Comparison of ENCODE assay signal across 13 mouse cellular contexts in the genomic region with DNA sequence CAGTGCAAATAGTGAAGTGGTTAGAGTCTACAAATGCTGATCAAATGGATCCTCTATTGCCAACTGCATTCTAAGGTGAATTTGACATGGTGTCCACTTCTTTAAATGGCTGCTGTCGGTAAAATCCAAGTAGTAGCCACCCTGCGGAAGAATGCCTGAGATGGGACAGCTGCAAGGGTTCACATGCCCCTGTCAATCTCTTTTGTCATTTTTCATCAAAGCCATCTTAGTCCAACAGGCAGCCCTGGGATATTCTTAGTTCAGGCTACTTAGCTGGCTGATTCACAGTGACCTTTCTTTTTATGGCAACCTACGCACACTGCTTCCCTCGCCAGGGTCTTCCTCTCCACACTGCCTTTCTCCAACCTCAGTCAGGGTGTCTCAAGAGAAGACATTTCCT.
"Had no signal": no experiment of that assay in that cellular context is flagged by ENCODE, and none has a peak within 500 bp of the region (broad histone marks: within the 10 kb centered on the region; RNA-seq: fewer than 3 reads in every experiment).

No protein-coding gene starts in this region.

- DNase-seq: kidney, adult 18-20 months; kidney, postnatal 10 days; kidney, postnatal 4 days; liver, embryonic 13.5 days; liver, postnatal 0 days; lung, postnatal 14 days; right cerebral cortex, postnatal 14 days; thymus, postnatal 36 days had no signal

- H3K27me3 ChIP-seq: liver, embryonic 13.5 days; lung, embryonic 15.5 days; midbrain, embryonic 15.5 days; neural tube, embryonic 13.5 days had no signal

- H3K36me3 ChIP-seq: liver, embryonic 13.5 days; lung, embryonic 15.5 days; midbrain, embryonic 15.5 days; neural tube, embryonic 13.5 days had no signal

- H3K9ac ChIP-seq: liver, embryonic 13.5 days; liver, postnatal 0 days; lung, embryonic 15.5 days; midbrain, embryonic 15.5 days; neural tube, embryonic 13.5 days had no signal

- H3K4me3 ChIP-seq: layer of hippocampus, adult 2 months; liver, embryonic 13.5 days; lung, embryonic 15.5 days; midbrain, embryonic 15.5 days; neural tube, embryonic 13.5 days had no signal

- ATAC-seq: liver, postnatal 0 days; midbrain, embryonic 15.5 days had no signal

- H3K4me1 ChIP-seq: liver, embryonic 13.5 days; lung, embryonic 15.5 days; midbrain, embryonic 15.5 days; neural tube, embryonic 13.5 days had no signal

- H3K27ac ChIP-seq: layer of hippocampus, adult 2 months; liver, embryonic 13.5 days; lung, embryonic 15.5 days; macrophage; midbrain, embryonic 15.5 days; neural tube, embryonic 13.5 days had no signal

- H3K9me3 ChIP-seq: liver, embryonic 13.5 days; lung, embryonic 15.5 days; midbrain, embryonic 15.5 days; neural tube, embryonic 13.5 days had no signal

- H3K4me2 ChIP-seq: liver, embryonic 13.5 days; lung, embryonic 15.5 days; midbrain, embryonic 15.5 days; neural tube, embryonic 13.5 days had no signal
